Mouse (Mus musculus) WW6 (cell line): ENCODE measurements around the gene Stxbp6.
A peak's percentile ranks its signal among the peaks of the same experiment; 100 is the strongest.
"Not testable (repeated sequence)": the region's sequence is repeated elsewhere in the genome, so short reads cannot be mapped to it uniquely, and the experiment has no call there.

Source experiments
- DNase-seq: peaks from one replicate; pipeline ENCODE4 v3.0.0-alpha.2; 2013; ENCODE audit warnings: low read depth, low spot score

Stxbp6 gene

DNA sequence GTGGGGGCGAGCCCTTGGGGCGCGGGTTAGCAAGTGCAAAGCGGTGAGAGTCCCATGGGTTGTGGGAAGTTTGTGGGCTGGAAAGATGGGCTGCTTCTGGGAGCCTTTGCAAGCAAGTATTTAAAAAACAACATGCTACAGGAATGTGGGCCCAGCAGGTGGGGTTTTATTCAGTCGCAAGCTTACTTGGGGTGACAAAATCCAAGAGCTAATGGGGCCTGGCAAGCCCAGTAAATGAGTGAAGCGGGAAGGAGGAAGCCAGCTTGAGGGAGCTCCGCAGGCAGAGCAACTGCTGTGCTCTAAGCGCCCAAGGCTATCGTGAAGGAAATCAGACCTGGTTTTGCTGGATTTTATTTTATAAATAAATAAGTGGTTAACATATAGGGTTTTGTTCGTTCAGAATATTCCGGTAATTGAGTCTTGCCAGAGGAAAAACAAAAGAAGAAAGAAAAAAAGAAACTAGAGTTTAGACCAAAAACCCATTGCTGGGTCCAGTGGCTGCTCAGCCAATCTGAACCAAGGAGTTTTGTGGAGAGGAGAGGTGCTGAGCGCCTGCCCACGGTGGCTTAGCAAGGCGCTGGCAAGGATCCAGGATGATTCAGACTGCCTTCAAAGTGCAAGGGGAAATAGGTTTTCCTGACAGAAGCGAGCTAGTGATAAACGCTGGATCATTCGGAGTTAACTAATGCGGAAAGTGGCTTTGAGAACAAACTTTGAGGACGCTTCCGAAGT lies at the start of gene Stxbp6:
Gene Stxbp6 (minus strand): TSS at position 99 of the 732 bp plus-strand sequence.
- DNase-seq, result no peak

DNA sequence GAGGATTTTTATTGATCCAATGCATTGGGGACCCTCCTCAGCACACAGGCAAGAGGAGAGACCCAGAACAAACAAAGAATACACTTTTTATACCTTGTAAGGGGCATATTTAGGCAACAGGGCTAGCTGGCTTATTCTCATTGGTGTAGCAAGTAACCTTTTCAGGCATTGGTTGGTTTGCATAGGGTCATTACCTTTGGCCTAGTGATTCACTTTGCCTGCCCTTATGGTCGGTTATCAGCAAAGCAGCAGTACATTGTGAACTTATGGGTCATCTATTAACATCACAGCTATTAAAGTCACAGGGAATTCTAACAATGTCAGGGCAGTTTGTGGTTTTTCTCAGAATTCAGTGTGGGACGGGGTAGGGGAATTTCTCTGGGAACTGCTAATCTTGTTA lies 28.4 kb upstream of the Stxbp6 start:
- not testable (repeated sequence) for DNase-seq

DNA sequence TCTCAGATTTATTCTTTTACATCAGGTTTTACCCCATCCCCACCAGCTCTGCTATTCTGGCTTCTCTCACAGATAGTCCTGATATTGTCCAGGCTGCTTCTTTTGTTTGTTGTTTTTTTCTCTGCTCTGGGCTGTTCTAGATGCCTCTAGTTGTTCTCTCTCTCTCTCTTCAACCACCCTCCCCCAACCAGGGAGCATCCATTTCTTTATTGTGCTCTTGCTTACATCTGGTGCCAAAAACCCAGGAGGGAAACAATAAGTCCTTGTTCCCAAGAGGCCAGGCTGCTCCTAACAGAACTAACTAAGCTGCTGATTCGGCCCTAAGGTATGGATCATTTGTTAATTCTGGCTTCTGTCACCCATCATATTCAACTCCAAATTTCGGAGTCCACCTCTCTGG lies 19.2 kb upstream of the Stxbp6 start:
- no peak for DNase-seq

DNA sequence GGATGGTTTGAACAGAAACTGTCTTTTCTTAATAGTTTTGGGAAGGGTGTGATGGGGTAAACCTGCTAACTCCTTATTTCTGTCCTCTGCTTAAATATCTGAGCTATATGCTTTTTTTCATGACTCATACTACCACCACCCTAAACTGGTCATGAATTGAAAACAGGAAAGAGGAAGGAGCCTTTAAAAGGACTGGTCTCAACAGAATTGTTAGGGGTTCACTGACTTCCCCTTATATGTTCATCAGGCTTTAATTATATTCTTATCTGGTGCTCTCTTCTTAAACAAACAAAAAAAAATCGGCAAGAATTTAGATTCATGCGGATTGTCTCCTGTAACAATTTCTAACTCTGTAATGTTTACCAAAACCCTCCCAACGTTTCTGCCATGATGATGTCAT lies 17.9 kb upstream of the Stxbp6 start:
- DNase-seq, result no peak

DNA sequence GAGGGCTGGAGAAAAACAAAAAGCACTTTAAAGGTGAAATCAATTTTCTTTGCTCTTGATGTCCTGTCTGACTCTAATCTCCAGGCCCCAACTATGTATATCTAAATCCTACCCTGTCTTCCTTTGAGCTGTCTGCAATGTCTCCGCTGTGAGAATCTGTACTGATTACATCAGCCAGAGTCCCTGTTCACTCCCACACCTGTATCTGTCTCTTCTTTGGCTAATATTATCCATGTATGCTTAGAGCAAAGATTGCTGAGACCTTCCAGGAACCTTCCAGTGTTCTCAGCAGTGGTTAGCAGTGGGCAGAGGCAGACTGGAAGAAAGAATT lies 8.6 kb upstream of the Stxbp6 start:
- DNase-seq, result no peak

DNA sequence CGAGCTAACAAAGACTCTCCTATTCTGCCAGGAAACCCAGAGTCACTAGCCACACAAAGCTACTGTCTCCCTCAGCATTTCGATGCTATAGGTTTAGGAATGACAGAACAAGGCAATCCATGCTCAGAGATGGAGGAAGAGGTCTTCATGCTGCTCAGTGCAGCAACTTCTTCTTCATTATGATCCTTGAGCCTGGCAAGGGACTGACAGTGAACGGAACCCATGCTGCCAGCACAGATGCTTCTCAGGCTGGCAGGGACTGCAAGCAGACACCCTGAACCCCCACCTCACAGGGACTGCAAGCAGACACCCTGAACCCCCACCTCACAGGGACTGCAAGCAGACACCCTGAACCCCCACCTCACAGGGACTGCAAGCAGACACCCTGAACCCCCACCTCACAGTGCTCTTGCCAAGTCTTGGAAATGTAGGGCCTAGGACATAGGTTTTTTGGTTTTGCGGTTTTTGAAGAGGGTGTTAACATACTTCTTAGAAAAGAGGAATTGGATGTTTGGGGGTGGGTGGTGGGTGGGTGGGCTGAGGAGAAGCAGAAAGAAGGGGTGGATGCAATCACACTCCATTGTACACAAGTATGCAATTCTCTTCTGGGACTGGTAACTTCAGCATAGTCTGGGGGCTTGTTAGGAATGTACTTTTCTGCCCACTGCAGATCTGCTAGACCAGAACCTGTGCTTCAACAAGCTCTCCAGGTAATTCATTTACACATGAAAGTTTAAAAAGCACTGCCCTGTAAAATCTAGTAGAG lies 8.1 kb upstream of the Stxbp6 start:
- no peak for DNase-seq

DNA sequence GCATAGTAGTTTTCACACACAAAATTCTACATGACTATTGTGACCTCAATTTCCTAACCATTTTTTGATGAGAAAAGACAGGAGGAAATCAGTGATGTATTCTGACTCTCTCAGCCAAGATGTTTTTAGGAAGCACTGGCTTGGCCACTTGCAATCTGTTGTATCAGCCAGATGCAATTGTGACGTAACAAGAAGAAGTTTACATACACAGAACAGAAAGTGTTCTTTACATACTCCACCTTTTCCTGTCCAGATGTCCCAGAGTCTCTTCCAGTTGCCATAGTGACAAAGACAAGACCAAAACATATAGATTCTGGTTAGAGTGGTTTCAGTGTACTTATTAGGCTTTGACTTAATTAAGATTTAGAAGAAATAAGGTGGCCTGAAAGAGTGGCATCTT lies 7.1 kb upstream of the Stxbp6 start:
- no peak for DNase-seq

DNA sequence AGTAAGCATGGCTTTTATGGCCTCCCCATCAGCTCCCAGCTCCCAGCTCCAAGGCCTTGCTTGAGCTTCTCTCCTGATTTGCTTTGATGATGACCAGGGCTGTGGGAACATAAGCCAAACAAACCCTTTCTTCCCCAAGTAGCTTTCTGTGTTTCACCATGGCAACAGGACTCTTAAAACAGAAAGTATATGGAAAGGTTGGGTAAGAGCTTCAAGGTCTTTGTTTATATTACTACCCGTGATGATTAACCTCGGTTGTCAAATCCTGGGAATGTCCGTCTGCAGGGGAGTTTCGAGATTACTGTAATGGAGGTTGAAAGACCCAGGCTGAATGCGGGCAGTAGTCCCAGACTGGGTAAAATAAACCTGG lies 6.2 kb upstream of the Stxbp6 start:
- no peak for DNase-seq

DNA sequence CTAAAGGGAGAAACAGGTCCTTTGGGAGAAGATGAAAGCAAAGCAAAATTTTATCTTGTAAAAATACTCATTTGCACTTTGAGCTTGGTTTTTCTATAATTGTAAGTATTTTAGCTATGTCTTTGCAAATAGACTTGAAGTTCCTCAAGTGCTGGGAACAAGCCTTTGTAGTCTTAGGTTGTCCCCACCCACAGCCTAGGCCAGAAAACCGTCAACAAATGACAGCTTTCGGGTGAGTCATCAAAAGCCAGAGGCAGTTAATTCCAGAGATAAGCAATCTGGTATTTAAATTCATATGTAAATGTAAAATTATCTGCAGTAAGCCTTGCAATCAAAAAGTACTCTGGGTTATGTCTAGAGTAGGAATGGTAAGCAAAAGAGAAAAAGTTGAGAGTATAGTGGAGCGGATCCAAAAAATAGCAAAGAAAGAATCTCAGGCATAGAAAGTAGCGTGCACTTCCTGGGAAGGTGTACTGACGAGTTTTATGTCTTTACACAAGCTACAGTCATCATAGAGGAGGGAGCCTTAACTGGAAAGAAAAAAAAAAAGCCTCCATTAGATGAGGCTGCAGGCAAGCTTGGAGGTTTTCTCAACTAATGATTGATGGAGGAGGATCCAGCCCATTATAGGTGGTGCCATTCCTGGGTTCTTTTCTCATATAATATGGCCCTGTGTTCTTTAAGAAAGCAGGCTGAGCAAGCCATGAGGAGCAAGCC lies 5.7 kb upstream of the Stxbp6 start:
- DNase-seq, result no peak

DNA sequence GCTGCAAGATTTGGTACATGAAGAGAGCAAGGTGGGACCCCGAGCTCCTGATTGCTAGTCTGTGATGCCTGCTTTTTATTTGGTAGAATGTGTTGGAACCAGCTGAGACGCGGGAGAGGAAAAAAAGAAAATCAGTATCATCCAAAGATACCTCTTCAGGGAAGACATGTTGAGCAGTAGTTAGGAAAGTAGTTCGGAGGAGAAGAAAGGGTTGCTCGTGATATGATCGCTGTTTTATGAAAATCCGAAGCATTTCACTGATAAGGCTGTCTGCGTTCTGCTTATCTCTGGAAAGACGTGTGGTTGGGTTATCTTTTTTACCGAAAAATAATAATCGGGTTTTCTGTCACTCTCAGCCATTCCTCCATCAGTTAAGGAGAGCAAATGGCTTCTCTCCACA lies 1.1 kb upstream of the Stxbp6 start:
- no peak for DNase-seq

DNA sequence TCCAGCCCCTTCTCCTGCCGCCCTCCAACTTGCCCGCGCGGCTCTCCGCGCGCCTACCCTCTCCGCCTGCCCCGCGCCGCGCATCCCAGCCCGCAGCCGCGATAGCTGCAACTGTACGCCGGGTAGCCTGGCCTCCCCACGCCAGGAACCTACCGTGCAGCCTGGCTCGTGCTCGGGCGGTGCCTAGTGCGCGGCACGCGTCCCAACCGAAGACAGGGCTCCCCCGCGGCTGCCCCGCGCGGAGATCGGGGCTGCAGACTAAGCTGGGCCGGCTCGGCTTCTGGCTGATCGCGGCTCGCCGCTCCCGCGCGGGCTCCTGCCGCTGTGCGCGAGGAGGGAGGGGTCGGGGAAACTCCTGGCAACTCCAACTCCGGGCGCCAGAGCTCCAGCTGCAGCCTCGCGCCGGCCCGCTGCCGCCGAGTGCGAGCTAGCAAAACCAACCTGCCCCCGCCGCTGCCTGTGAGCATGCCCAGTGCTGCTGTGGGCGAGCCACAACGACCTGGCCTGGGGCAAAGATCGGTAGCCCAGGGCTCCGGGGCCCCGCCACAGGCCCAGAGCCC lies 387 bp downstream of the Stxbp6 start:
- peak; percentile 56 for DNase-seq

DNA sequence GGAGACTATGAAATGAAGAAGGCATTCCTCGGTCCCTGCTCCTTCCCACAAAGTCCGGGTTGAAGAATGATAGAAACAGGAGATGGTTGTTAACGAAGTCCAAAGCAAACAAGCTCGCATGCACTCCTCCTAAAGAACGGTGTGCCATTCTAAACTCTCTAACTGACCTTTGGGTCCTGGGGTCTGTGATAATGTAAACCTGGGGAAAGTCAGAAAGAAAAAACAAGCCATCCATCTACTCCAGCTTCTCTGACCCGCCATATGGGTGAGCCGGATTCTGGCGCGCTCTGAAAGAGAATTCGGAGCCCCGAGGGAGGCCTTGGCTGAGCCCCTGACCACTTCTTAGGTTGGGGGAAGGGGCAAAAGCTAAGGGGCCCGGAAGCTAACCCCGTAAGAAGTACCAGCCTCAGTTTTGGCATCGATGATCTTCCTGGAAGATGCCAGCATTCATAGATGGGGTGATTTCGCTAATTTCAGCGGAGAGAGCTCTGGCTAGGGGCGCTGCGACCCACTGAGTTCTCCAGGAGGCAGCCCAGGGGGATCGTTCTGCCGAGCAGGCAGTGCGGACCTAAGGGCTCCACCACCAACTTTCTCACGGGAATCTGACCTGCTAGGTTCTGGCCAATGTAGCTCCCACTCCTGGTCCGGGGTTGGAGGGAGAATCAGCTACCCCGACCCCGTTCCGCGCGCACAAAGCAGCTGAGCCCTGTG lies 1.0 kb downstream of the Stxbp6 start:
- peak; percentile 11 for DNase-seq

DNA sequence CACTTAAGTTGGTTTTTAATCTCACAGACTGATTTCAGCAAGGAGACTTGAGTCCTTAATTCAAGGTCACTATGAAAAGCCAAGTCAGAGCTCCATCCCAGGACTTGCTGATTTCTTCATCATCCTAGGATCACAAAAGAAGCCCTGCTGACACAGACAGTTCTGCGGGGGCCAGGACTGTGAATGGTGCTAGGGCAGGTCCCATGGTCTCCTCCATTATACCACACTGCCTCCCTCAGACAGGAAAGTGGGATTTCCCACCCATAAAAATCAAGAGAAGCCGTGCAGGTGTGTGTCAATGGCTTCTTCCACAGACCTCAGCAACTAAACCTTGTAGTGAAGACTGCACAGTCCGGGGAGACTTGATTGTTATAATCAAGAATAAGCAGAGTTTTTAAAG lies 2.3 kb downstream of the Stxbp6 start:
- DNase-seq, result no peak

DNA sequence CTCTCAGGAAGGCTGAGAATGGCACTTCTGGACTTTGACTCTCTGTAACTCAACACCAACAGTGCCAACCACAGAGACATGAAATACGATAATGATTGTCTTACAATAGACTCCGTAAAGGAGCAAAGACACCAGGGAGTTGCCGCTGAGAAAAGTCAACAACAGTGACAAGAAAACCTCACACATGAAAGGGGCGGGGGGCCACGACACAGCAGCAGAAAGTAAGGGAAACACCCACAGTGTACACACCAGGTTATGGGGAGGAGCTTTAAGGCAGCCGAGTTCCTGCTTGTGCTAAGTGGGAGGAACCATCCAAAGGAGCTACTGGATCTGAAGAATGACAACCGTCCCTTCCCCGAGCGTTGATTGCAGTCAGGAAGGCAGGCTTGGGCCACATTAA lies 4.3 kb downstream of the Stxbp6 start:
- DNase-seq, result no peak

DNA sequence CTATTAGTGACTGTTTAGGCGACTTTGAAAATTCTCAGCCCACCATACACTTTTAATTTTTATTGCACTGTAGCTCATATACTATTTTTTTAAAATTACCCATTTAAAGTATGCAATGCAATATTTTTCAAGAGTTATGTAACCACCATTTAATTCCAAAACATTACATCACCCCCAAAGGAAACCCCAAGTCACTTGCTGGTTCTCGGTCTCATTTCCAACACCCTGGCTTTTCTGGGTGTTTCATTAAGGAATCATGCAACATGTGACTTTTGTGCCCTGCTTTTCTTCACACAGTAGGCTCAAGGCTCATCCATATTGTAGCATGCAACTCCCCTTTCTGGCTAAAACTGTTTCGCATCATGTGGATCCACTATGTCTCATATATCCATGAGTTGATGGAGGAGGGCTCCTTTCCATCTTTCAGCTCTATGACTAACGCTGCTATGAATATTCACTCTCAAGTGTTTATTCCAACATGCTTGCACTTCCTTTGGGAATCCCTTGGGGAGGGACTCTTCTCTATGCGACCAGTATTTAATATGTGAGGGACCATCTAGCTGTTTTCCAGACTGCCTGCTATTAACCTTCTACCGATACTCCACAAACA lies 6.3 kb downstream of the Stxbp6 start:
- no peak for DNase-seq

DNA sequence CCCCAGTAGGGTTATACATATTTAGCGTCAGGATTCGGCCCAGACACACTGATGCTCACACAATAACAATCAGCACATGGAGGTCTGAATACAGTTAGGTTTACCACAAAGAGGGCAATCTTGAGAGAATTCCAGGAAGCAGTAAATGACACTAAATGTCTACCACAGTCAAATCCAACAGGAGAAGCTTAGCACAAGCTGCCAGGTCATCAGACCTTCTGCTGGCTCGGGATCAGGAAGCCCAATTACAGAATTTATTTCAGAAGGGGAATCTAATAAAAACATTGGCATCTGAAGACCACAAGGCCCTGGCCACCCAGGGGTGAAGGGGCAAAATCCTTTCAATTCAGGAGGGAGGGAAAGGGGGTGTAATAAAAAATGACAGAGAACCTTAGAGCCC lies 6.8 kb downstream of the Stxbp6 start:
- DNase-seq, result no peak

DNA sequence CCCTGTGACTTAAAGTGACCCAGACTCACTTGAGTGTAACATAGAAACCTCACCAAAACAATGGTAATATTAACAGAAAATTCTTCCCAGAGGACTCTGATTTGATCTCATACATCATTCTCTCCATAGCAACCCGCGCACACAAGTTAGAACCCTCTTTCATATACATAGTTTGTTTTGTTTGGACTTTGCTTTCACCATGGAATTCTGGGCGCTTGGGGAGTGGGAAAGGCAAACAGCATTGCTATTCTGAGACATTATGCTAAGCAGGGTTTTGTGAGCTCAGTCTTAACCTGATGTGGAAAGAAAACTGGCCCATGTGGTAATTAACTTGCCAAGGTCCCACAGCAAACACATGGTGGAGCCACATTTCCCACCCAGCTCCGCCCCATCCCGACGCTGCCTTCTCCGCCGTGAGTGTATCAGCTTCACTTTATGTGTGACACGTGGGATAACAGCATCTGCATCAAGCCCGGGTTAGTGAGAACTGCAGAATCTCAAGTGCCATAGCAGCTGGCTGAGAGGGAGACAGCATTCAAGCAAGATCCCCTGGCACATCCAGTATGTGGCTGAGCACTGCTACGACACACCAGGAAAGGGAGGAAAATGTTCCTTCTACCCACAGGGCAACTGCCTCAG lies 7.3 kb downstream of the Stxbp6 start:
- no peak for DNase-seq

DNA sequence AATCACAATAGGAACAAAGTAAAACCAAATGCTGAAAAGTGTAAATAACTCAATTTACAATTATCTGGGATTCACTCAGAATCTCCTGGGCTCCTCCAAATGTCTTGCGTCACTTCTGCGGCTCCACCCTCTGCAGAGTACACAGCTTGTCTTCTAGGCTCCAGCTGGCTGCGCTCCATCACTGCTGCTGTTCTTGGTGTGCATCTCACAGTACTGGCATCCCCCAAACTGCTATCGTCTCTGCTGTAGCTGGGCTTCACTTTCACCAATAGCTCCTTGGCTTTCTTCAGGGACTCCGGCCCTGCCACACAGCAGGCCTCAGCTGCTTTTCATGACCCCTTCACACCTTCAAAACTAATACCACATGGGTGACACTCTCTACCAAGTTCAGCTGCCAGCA lies 10.9 kb downstream of the Stxbp6 start:
- no peak for DNase-seq

DNA sequence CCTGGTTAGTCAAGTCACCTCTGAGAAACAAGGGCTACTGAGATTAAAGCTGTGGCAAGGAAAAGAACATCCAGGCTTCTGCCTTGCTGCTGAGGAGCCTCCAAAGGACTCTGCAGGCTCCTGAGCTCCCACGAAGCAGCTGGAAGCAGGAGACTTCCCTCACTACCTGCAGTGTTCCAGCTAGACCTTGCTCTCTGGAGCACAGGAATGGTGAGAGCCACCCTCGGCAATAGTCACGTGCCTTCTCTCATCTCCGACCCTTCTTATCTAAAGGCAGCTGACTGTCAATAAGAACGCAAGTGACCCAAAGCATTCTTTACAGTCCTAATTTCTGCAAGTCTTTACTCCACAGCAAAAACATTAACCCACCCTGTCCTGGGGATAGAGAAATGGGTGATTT lies 13.2 kb downstream of the Stxbp6 start:
- no peak for DNase-seq

DNA sequence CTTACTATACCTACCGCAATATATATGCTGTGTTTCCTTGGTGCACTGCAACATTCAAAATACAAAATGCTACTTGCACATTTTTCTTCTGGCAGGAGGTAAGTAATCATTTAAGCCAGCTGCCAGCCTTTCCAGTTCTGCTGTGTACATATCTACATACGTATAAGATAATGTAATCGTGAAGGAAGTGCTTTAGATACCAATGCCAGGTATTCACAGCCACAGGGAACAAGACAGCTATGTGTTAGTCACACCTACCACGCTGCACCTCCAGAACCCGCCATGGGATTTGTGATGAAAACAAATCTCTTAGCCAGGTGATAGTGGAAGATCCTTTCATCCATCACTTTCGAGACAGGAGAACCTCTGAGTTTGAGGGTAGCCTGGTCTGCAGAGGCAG lies 13.7 kb downstream of the Stxbp6 start:
- DNase-seq, result no peak

DNA sequence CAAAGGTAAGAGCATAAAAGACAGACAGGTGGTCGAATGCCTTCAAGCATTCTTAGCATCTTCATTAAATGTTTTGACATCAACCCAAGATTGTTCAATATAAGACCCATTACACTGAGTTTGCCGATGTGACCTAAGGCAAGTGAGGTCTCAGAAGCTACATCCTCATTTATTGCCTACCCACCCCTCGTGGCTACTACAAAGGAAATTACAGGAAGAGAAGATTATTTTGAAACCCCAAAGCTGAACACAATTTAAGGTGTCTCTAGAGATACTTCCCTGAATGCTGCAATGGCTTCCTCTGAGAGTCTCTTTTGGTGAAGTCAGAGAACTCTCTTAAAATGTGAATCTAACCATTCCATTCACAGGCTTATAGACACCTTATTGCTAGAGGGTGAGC lies 16.5 kb downstream of the Stxbp6 start:
- no peak for DNase-seq
